Mouse (Mus musculus) layer of hippocampus, adult 18-20 months (tissue): ENCODE measurements around the gene Ptprh. TPM values are rescaled to one million over a fixed set of nuclear protein-coding genes. Genes with fewer than 3 reads are reported as not detected.

ENCODE experiments used
- DNase-seq, 2 experiments: peaks; one replicate each; pipeline ENCODE4 v3.0.0; 2022; ENCODE audit warnings: low spot score in 2 of 2
- microRNA-seq, 2 experiments: library from miRNA; unstranded; fragments of <30 nt; microRNA quantifications; one replicate each; pipeline ENCODE4 v1.2.0; 2021
- total RNA-seq, 2 experiments: library from RNA; stranded (reverse); gene quantifications; 2 replicates each; pipeline ENCODE4 v1.2.3; 2021

Ptprh gene
- total RNA-seq, 2 experiments from 2014 or later = 0.38 to 0.50 TPM

DNA sequence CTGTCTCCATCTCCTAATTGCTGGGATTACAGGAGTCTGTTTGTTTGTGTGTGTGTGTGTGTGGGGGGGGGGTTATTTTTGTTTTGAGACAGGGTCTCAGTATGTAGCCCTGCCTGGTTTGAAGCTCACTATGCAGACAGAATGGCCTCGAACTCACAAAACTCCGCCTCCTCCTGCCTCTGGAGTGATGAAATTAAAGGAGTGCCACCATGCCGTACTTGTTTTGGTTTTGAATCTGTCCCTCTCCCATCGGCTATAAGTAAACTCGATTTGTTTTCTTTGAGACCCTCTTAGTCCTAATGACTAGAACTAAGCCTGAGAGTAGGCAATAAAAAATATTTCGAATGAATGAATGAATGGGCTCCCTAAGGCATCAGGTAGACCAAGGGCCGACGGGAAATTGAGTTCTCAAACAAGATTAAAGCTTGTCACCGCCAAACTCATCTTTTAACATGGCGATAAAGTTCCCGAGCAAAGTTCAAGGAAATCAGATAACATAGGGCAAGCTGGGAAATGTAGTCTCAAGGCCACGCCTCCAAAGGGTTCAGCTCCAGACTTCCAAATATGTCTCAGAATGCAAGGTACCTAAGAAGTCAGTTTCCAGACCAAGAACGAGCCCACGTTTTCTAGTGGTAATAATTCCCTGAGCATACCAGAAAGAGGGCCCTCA, 101.3 kb downstream of the Ptprh start:
- DNase-seq = peak; percentile 61 to 91

DNA sequence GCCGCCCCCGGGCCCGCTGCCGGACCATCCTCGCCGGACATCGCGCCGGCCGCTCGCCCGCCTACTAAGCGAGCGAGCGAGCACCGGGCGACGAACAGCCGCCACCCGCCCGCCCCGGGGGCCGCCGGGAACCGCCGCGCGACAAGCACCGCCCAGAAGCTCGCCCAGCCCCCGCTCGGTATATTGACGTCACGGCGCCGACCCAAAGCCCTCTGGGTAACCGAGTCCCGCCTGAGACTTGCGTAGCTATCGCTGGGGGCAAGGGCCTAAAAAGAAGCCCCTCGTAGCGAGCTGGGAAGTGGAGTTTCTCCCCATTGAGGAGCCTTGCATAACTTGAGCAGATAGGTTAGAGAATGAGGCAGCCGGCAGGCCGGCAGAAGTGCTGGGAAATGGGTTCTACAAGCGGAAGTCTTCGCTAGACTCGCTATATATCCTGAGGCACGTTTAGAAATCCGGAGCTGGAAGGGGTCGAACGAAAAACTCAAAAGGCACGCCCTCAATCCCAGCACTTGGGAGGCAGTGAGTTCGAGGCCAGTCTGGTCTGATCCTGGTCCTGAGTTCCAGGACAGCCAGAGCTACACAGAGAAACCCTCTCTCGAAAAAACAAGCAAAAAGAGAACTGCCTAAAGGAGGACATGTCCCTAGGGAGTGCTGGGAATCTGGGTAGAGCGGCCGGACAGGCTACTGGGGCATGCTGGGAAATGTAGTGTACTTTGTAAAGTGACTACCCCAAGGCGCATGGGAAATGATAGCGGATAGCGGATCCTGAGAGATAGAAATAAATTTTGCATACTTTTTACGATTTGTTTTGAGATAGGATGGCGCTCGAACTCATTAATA, 102.1 kb downstream of the Ptprh start, which contains the start of gene Ppp1r12c:
Gene Ppp1r12c, minus strand, starts transcription at position 123 of the 840 bp plus-strand sequence.
- peak; percentile 96 to 97 for DNase-seq

DNA sequence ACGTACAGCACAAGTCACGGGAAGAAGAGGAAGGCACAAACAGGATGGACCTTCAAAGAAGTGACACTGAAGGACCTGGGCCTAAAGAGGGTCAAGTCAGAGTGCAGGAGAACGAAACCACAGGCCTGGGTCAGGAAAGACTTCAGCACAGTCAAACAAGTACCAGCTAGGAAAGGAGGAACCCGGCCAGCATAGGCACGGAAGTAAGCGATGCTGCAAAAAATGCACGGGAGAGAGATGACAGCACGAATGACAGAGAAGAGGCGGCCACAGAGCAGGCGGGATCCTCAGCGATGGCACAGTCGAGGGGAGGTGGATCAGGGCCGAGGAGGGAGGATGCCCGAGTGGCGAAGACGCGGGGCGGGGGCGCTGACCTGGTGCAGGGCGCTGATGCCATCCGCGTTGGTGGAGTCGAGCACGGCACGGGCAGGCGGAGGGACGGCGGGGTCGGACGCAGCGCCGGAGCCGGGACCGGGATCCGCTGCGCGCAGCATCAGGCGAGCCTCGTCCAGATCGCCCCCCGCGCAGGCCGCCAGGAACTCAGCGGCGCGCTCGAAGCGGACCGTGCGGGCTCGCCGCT, 102.9 kb downstream of the Ptprh start:
- peak; percentile 40 to 46 for DNase-seq

- DNase-seq = no peak
These were observed 104.8 kb downstream of the Ptprh start for GRCm38 (mm10) chr7:4499034-4499433.

Small RNA genes lying within 50 kb of the gene (microRNA-seq; reads per million reads assigned to microRNA genes)
- 0 reads per million in 2 experiments for gene Gm23577

Other genes starting within 250 kb of the Ptprh start
- not detected for gene Gp6, start 206.3 kb downstream of the Ptprh start, total RNA-seq
- 10 to 100 TPM; 30.1 to 31.2 TPM for gene Rdh13, start 158.4 kb downstream of the Ptprh start, total RNA-seq
- 1 to 10 TPM; 7.0 to 9.8 TPM for gene Eps8l1, start 143.4 kb downstream of the Ptprh start, total RNA-seq
- gene Ppp1r12c, start 102.4 kb downstream of the Ptprh start, total RNA-seq = 100 to 1,000 TPM; 148 to 153 TPM
- 1 to 10 TPM; 1.7 to 3.0 TPM for gene Tnnt1, start 87.7 kb downstream of the Ptprh start, total RNA-seq
- 1 to 10 TPM in 1 of 2 experiments, under 1 TPM in 1; 0.54 to 1.3 TPM for gene Tnni3, start 79.8 kb downstream of the Ptprh start, total RNA-seq
- under 1 TPM; 0.74 to 0.81 TPM for gene Dnaaf3, start 71.6 kb downstream of the Ptprh start, total RNA-seq
- gene Syt5, start 56.5 kb downstream of the Ptprh start, total RNA-seq = 100 to 1,000 TPM; 211 to 233 TPM
- 10 to 100 TPM; 15.1 to 15.9 TPM for gene Tmem86b, start 27.4 kb upstream of the Ptprh start, total RNA-seq
- 100 to 1,000 TPM; 127 TPM for gene Ppp6r1, start 55.0 kb upstream of the Ptprh start, total RNA-seq
- 10 to 100 TPM; 82.7 to 92.4 TPM for gene Hspbp1, start 81.0 kb upstream of the Ptprh start, total RNA-seq
- 100 to 1,000 TPM; 368 to 369 TPM for gene Brsk1, start 86.6 kb upstream of the Ptprh start, total RNA-seq
- gene Tmem150b, start 121.2 kb upstream of the Ptprh start, total RNA-seq = under 1 TPM; 0.10 to 0.15 TPM
- 10 to 100 TPM; 28.3 to 30.3 TPM for gene Kmt5c, start 136.1 kb upstream of the Ptprh start, total RNA-seq
- 1 to 10 TPM; 9.0 to 9.6 TPM for gene Cox6b2, start 149.1 kb upstream of the Ptprh start, total RNA-seq
- gene Fam71e2, start 167.3 kb upstream of the Ptprh start, total RNA-seq = not detected
- gene Il11, start 178.8 kb upstream of the Ptprh start, total RNA-seq = under 1 TPM; 0.15 to 0.27 TPM
- not detected for gene Tmem190, start 178.9 kb upstream of the Ptprh start, total RNA-seq
- 1 to 10 TPM; 2.8 to 2.9 TPM for gene Tmem238, start 185.6 kb upstream of the Ptprh start, total RNA-seq
- 100 to 1,000 TPM; 474 to 485 TPM for gene Rpl28, start 188.8 kb upstream of the Ptprh start, total RNA-seq
- 100 to 1,000 TPM; 102 to 121 TPM for gene Ube2s, start 208.5 kb upstream of the Ptprh start, total RNA-seq
- gene Shisa7, start 240.7 kb upstream of the Ptprh start, total RNA-seq = 100 to 1,000 TPM; 150 to 162 TPM